Mouse (Mus musculus) cerebellum, postnatal 14 days (tissue): ENCODE results near the gene Zfp653.
A peak's percentile ranks its signal among the peaks of the same experiment; 100 is the strongest.

Experiments used
- DNase-seq, 2 experiments: peaks; one replicate each; pipeline ENCODE4 v3.0.0; 2021; ENCODE audit warnings: mixed read lengths in 2 of 2

The Zfp653 gene

DNA sequence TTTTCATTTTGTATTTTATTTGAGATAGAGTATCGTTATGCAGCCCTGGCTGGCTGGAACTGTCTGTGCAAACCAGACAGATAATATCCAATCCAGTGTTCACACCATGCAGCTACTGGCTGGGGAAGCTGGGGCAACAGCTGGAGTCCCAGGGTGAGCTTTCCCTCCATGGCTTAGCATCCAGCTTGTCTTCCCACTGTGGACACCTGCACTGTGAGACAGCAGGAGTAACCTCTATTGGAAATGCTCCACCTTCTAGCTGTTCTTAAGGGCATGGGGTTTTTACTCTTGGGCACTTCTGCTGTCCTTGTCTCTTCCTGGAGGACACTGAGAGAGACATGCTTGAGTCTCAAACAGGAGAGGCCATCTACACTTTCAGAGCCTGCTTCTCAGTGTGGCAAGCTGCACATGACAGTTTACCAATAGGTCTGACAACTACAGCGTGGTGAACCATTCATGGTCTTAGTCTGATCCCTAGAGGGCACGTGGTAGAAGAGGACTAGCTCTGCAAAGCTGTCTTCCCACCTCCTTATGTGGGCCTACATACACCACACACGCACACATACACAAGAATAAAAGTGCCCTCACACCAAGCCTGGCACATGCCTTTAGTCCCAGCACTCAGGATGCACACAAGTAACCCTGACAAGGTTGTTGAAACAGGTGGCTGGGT lies 1.2 kb downstream of the Zfp653 start:
- DNase-seq: peak in 1 of 2 experiments; percentile 9

DNA sequence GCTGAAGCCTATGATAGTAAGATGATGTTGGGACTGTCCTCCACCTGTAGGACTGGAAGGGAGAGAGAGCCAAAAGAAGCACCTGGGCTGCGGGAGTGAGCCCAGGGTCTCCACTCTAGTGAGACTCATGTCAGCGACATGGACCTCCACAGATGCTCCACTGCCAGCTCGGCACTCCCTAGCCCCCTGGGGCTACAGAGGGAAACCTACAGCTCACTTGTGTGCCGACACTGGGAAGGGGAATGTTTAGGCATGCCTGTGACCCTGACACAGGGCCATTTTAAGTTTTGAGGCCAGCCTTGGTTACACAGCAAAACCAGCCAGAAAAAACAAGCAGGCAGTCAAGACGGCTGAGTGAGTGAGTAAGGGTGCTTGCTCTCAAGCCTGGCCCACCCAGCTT lies 4.0 kb downstream of the Zfp653 start:
- peak in 1 of 2 experiments; percentile 6 for DNase-seq

DNA sequence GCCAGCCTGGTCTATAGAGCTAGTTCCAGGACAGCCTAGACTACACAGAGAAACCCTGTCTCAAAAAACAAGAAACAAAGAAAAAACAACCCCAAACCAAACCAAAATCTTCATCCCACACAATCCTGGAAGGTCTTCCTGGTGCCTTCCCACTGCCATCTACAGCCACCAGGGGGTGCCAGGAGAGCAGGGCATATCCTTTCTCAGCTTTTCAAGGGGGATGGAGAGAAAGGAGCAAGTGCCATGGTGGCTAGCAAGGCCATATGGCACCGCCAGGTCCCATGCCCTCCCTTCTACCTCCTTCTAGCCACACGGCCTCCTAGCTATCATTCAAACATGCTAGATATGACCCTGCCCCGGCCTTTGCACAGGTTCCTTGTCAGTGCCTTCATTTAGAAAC lies 4.7 kb downstream of the Zfp653 start:
- peak; percentile 71 to 87 for DNase-seq

DNA sequence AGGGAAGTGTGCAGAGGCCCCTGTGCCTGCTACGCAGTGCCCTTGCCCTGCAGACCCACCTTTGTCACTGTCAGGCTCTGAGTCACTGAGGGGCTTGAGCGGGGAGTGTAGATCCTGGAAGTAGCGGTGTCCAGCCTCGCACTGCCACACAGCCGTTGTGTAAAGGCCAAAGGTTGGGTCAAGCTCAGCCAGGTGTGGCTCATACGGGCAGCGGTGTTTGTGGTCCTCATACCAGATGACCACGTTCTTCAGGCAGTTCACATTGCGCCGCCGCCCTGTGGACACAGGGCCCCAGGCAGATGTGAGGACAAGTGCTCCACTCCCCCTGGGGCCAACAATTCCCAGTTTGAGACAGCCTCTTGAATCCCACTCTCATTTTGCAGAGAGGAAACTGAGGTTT lies 5.5 kb downstream of the Zfp653 start:
- DNase-seq: no peak

DNA sequence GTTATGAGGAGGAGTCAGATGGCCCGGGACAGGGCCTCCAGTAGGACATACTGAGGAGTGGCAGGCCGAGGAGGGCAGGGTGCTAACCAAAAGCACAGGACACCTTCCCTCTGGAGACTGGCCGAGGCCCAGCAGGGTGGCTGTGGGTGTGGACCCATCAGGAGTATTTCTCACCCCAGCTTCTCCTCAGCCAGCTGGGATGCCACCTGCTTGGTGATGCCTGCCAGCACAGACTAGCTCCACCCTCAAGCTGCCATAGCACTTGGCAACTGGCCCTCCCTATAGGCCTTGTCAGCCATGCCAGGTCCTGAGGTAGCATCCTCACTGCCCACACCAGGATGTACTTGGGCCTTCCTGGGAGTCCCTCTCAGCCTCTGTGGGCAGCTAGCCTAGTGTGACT lies 6.8 kb downstream of the Zfp653 start:
- peak; percentile 85 to 87 for DNase-seq

DNA sequence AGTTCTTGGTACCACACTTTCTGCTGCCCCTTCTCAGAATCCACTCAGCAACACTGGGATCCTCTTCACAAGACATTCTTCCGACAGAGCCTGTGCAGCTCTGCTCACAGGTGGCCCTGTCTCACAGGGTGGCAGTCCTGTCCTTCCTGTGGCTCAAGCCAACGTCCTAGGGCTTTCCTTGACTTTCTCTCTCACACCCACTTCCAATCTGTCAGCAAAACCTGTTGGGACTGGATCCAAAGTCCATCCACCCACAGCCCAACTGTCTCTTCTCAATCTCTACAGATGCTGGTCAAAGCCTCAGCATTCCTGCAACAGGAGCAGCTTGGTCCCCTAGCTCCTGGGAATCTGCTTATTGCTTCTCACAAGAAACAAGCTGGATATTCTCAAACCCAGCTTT lies 9.8 kb downstream of the Zfp653 start:
- DNase-seq: peak; percentile 35 to 43

DNA sequence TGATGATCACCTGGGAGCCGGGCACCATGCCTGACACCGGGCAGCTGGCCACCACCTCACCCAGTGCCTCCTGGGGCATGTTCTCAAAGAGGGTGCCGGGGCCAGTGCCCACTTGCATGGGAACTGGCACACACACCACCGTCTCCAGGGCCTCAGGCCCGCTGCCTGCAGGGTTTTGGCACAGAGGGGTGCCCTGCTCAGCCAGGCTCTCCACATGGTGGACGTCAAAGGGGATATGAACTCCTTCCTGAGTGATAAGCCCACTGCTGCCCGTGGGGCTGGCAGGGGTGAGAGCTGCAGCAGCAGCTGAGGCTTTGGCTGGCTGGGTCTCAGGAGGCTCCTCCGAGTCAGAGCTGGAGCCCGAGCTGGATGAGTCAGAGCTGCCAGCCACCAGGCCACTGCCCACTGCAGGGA lies 13.2 kb downstream of the Zfp653 start:
- DNase-seq: peak; percentile 64 to 74

DNA sequence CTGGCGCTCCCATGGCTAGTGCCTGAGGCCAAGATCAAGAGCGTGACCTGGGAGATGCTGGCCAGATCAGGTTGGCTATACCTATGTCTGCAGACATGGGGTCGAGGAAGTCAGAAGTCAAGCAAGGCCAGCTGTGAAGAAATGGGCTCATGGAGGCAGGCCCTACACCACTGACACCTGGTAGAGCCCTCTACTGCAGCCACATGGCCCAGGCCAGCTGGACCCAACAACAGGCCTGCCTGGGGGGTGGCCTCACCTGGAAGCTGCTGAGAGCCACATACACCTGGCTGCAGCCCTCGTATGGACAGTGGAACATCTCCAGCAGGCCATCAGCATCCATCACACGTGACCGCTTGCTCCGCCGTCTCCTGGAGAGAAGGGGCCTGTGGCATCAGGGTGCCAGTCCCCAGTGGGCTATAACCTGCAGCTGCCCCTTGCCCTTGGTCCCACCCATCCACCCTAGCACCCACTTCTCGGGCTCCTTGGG lies 14.1 kb downstream of the Zfp653 start:
- no peak for DNase-seq

DNA sequence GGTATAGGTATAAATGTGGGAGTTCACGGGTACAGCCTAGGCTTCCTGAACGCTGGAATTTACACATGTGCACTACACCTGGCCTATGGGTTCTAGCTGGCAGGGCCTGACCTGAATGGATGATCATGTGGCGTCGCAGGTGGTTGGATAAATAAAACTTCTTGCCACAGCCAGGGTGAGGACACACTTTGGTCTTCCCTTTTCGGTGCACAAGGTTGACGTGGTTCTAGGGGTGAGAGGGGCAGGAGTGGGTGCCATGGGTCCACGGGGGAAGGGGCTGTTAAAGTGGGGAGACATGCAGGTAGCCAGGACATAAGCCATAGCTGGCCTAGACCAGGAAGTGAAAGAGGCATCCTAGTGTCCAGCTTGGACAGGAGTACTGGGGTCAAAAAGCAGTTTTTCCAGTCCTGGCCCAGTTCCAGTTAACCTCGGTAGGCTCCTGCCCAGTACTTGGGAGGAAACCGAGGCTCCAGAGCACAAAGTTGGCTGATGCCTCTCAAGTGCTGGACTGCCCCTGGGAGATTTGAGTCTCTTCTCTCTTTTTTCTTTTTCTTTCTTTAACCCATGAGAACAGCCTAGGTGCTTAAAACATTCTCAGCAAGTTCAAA lies 14.8 kb downstream of the Zfp653 start:
- no peak for DNase-seq

DNA sequence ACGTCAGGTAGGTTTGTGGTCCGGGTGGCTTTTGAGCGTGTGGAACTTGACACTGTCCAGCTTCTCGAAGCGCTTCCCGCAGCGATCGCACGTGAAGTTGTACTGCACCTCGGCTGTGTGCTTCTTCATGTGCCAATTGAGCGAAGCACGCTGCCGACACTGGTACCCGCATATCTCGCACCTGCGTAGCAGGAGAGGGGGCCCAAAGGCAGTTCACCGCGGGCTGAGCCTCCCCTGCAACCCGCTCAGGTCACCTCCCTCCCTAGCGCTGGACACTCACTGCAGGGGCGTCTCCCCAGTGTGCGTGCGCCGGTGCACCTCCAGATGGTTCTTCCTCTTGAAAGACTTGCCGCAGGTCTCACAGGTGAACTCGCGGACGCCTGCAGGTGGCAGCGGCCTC lies 15.5 kb downstream of the Zfp653 start:
- peak in 1 of 2 experiments; percentile 48 for DNase-seq

DNA sequence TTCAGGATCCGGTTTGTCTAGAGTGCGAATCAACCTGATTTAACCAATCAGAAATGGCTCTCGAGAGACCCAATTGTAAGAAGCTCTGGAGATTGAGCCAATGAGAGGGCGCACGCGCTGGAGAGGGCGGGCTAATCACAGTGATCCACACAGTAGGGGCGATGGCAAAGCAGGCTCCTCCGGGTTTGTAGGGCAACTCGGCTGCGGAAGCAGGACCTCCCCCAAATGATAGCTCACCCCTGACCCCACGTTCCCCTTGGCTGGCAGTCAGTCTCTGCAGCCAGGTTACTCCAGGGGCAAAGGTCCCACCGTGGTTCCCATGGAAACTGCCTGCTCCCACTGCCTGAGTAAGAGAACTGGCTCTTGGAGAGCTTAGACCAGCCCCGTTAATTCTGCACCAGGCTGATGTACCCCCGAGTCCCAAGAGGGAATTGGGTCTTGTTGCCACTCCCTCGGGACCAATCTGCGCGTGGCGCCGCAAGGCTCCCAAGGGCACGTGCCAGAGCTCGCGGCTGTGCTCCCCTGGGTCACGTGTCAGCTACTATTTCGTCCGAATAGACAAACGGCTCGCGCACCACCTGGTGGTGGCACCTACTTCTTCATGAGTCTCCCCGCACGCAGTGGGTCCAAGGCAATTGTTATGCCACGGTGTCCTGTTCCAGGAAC lies 16.6 kb downstream of the Zfp653 start:
- DNase-seq: peak; percentile 87 to 91

DNA sequence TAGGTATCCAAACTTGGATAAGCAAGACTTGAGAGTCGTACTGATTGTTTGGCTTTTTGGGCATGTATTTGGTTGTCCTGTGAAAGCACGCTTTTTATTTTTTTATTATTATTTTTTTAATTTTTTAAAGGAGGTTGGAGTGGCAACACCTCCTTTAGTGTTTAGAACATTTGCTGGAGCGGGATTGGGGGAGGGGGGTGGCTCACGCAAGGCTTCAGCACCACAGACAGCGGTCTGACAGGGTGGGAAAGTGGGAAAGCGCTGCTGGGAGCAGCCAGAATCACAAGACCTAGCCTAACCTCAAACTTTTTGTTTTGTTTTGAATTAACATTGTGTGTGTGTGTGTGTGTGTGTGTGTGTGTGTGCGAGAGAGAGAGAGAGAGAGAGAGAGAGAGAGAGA lies 17.5 kb downstream of the Zfp653 start:
- DNase-seq: no peak

DNA sequence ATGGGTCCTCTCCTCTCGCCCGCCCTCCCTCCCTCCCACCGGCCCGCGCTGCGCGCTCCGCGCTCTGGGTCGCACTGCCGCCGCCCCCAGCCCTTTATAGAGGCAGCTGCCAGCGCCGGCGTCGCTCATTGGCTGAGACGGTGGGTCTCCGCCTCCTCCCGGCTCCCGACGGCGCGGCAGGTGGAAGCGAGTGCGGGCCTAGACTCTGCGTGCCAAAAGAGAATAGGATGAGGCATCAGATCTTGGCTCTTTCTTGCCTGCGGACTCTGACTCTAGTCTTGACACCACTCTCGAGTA lies 19.3 kb downstream of the Zfp653 start, which contains the start of gene Elavl3:
TSS of gene Elavl3 (minus strand) at position 66 of the 297 bp plus-strand sequence.
- peak; percentile 97 for DNase-seq

DNA sequence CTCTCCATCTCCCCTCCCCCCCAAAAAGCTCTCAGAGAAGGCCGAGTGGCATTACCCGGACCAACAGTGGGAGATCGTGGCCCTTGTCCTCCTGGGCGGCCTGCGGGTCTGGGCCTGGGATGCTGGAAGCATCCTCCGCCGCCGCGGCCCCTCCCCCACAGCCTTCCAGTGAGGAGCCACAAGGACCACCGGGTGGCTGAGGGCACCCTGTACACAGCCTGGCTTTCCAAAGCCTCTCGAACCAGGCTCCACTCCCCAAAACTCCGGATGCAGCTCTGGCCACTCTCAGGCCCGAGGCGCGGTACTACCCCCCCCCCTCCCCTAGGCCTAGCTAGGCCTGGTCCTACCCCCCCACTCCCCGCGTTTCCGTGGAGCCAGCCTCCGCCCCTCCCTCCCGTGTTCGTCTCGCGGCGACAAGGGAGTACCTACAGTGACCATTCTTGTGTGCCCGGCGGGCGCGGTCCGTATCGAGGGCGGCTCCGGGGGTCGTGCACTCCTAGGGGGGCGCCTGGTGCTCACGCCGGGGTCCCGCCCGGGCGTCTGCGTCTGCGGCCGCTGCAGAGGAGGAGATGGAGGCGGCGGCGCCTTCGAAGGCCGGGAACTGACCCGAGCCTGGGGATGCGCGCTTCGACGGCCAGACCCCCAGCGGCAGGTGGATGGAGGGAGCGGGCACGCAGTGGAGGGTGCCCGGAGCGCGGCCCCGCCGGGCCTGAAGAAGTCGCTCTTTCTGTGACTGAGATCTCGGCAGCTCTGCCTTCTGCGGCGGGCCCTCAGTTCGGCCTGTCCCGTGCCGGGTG lies 19.8 kb downstream of the Zfp653 start:
- DNase-seq: peak; percentile 75 to 81

DNA sequence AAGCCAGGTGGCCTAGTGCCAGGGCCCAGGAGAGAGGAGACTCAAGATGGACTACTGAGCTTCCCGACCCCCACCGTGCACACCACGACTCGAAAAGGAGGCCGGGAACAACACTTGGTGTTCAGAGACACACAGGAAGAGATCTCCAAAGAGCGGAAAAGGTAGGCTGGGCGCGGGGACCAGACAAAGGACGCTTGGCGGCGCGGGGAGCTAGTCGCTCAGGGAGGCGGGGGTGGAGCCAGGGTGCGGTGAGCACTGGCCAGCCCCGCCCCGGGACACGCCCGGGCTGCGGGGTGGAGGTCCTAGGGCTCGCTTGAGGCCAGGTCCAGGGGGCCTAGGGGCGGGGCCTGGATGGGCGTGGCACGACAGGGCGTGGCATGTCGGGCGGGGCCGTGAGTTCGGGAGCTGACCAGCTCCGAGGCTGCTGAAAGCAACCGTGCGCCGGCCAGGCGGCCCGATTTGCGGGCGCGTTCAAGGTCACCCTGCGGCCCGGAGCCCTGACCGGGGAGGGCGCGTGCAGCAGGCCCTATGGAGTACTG lies 20.8 kb downstream of the Zfp653 start:
- peak; percentile 84 to 90 for DNase-seq

DNA sequence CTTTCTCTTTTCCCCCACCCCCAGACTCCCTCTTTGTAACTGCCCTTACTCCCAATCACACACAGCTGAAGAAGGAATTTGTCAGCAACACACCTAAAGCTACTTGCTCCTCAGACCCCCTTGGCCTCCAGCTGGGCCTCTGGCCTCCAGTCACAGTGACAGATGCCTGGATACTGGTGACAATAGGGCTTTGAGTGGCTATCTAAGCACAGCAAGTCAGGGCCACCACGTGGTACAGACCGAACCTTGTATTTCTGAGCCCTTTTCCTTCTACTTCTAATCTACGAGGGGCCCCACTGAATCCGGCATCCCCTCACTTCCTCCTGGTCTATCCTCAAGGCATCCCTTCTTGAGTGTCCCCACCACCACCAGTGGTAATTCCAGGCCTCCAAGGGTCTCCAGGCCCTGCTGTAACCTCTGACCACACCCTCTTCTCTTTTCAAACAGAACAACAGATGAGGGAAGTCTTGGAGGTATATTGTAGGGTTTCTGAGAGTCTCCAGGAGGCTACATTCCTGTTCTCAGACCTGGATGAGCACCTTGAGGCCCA lies 21.4 kb downstream of the Zfp653 start:
- peak; percentile 76 to 80 for DNase-seq

DNA sequence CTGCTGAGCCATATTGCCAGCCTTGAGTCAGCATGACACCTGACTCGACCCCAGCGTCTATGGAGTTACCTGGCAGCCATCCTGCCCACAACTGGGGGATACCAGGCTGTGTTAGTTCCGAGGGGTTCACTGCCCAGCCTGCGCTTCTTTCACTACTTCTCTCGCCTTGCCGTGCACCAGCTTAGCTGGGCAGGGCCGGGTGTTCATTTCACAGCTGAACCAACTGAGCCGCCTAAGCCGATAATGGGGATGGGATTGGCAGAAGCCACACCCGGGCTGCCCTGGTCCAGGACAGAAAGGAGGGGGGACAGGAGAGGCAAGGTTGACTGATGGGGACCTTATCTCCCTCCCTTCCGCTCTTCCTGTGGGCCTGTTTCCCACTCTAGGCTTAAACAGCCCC lies 21.9 kb downstream of the Zfp653 start:
- DNase-seq: peak; percentile 54 to 62

DNA sequence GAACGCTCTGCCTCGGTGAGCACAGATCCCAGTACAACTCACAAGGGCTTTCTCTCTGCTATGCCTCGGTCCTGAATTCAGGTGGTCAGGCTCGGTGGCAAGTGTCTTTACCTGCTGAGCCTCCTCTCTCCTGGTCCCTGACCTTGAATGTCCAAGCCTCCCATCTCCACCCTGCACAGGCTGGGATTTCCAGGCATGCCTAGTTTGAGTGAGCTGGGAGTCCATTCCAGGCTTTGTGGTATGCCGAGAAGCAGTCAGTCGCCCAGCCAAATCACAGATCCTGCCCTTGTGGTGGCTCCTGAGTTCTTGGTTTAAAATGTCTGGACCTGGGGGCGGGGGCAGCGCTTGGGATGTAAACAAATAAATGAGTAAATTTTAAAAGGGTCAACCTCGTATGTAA lies 23.8 kb downstream of the Zfp653 start:
- peak; percentile 56 to 57 for DNase-seq

DNA sequence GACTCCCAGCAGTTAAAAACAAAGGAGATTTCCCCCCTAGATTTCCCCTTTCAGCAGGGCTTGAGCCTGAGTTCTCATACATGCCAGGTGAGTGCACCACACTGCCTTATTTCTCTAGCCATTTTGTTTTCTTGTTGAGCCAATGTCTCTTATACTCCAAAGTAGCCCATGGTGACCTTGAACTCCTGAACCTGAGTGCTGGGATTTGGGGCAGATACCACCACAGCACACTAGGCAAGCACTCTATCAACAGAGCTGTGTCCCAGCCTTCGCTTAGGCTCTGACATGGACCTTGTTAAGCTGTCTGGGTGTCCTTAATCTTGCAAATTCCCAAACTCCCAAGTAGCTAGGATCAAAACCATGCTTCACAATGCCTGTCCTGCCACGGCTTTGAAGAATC lies 29.3 kb downstream of the Zfp653 start:
- DNase-seq: no peak

DNA sequence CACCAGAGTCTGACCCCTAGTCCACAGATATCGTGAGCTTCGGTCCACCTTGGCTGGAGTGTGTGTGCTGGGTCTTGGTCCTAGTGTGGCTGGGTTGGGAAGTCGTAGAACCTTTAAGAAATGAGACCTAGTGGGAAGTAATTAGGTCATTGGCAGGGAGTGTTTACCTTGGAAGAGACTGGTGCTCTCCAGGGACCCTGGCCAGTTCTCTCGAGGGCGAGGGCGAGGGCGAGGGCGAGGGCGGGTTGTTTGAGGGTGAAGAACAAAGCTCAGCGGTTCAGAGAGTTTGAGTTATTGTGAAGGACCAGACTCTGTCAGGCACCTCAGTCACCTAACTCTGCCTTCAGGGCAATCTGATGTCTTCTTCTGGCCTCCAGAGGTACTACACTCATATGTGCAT lies 33.4 kb downstream of the Zfp653 start:
- no peak for DNase-seq

DNA sequence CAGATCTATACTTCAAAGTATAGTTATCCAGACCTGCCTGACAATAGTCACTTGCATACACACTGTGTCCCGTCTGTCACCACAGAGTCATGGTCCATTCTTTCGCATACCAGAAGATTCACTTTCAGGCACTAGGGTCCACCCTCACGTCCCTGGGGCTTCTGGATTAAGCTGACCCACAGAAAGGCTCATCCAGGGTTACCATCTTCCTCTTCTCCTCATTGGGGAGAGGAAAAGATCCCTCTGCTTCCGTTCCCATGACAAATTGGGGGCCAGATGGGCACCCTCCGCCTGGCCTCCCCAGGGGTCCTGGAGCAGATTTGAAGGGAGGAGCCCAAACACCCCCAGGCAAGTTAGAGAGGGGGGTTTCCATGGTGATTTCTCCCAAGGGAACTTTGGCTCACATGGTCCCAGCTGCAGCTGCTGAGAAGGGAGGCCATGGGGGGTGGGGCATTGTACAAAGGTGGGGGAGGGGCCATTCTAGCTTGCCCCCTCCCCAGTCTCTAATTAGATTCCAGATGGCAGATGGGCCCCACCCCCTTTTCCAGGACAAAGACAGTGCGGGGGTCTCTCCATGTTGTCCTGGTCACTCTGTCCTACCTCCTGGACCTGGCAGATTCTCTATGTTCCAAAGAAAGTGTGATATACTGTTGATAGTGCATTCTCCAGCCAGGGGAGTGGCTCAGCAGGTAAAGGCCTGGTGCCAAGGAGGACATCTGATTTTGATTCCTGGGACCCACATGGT lies 35.7 kb downstream of the Zfp653 start:
- peak; percentile 58 to 64 for DNase-seq

DNA sequence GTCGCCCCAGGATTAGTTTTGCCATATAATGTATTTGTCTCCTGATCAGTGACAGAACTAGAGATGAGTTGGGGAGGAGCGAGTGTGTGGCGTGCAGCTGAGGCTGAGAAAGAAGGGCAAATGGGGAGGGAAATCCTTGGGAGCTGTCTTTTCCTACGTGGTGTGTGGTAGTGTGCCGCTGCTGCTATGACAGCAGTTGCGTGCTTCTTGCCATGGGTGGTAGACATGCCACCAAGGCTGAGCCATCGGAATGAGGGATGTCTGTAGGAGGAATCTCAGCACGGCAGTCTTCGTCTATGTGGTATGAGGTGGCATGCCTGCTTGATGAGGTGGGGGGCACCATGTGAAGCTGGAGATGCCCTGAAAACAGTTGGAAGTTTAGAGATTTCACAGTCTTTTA lies 40.8 kb downstream of the Zfp653 start:
- DNase-seq: no peak
